Mouse (Mus musculus) left cerebral cortex, adult 9 months (tissue): ENCODE results near the gene Vars.
"Not testable (repeated sequence)": the region's sequence is repeated elsewhere in the genome, so short reads cannot be mapped to it uniquely, and the experiment has no call there.

Experiments
- DNase-seq, 2 experiments: peaks; one replicate each; pipeline ENCODE4 v3.0.0; 2022; ENCODE audit warnings: low spot score in 2 of 2

Vars gene

DNA sequence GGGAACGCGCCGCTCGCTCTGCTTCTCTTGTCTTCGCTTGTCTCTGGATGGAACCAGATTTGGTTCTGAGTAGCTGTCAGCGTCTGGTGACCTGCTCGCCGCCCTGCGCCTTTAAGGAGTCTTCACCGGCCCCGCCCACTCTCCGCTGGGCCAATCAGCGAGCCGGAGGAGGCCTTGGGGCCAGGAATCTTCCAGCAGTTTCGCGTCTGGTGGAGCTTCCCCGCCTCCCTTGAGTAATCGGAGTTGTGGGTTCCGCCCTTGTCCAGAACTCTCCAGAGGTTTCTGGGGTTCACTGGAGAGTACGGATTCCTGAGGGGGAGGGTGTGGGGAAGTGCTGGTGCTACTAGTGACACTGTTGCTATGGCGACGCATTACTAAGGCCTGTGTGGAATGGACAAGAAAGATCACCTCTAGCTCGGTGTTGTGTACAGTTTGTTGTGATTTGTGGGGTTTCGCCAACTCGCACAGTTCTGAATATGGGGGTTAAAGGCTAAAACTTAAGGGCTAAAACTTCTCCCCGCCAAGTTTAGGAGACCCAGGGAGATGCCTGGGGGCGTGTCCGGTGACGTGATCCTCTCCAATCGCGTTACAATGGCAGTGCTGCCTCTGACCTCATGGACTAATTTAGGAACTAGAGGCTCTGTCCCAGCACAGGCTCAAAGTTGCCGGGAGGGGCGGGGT is 28.6 kb upstream of the Vars start, which contains the start of the genes Hspa1a and Hspa1l:
TSS of gene Hspa1a (minus strand) at position 88 of the 681 bp plus-strand sequence.
TSS of gene Hspa1l (plus strand) at position 635 of the 681 bp plus-strand sequence.
- DNase-seq = peak; percentile 74 to 86

GRCm38 (mm10) chr17:34975581-34976492 is 24.9 kb upstream of the Vars start:
- DNase-seq = no peak

DNA sequence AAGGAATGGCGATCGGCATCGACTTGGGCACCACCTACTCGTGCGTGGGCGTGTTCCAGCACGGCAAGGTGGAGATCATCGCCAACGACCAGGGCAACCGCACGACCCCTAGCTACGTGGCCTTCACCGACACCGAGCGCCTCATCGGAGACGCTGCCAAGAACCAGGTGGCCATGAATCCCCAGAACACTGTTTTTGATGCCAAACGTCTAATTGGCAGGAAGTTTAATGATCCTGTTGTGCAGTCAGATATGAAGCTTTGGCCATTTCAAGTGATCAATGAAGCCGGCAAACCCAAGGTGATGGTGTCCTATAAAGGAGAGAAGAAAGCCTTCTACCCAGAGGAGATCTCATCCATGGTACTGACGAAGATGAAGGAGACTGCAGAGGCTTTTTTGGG is 23.8 kb upstream of the Vars start:
- DNase-seq = no peak

GRCm38 (mm10) chr17:34978239-34978638 is 22.5 kb upstream of the Vars start:
- no peak for DNase-seq

GRCm38 (mm10) chr17:34979631-34980030 is 21.2 kb upstream of the Vars start:
- DNase-seq = no peak

DNA sequence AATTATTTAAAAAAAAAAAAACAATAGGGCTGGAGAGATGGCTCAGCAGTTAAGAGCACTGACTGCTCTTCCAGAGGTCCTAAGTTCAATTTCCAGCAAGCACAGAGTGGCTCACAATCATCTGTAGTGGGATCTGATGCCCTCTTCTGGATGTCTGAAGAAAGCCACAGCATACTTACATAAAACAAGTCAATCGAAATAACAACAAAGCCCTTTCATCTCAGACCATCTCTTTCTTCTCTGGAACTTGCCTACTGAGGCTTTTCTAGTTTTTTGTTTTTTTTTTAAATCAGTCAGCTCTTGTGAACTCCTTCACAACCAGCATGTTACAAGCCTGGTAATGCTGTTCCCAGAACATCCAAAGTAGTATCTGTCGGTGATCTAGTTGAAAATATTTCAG is 20.1 kb upstream of the Vars start:
- peak in 1 of 2 experiments; percentile 42 for DNase-seq

DNA sequence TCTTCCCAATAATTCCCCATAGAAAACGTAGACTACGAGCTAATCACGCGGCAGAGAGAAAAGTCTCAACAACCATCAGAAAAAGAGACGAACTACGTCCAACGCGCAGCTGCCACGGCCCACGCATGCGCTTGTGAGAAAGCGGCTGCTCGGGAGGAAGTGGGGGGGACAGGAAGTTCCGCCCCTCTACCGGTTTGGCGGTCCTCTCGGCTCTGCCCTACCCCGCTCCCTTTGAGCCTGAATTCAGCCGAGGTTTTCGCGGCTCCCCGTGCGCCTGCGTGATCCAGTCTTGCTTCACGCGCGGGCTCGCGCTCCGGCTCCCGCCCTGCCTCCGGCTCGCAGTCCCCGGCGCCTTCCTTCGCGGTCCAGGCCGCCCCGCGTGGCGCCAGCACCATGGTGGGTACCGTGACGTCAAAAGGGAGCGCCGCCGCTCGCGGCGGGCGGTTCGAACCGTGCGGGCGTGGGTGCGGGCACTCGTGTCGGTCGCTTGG is 19.1 kb upstream of the Vars start, which contains the start of gene Lsm2:
TSS of gene Lsm2 (plus strand) at position 173 of the 491 bp plus-strand sequence.
- peak; percentile 79 to 91 for DNase-seq

- no peak for DNase-seq
Measured at GRCm38 (mm10) chr17:34982328-34982727, 18.5 kb upstream of the Vars start.

GRCm38 (mm10) chr17:34984218-34984617 is 16.6 kb upstream of the Vars start:
- no peak for DNase-seq

DNA sequence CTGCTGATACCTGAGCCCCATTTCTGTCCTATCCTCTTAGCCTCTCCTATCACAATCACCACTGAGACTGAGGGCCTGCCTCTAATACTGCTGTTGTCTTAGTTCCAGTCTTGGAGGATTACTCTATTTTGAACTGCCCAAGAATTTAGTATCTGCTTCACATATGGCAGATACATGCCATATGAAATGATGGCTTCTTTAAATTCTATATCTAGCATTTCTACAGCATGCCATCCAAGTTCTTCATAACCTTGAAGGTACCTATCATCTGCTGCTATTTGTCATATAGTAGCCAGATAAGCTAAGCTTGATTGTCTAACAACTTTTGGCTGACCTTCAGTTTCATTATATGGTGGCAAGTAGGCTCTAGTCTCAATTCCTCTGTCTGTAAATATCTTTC is 6.0 kb upstream of the Vars start:
- DNase-seq = no peak

DNA sequence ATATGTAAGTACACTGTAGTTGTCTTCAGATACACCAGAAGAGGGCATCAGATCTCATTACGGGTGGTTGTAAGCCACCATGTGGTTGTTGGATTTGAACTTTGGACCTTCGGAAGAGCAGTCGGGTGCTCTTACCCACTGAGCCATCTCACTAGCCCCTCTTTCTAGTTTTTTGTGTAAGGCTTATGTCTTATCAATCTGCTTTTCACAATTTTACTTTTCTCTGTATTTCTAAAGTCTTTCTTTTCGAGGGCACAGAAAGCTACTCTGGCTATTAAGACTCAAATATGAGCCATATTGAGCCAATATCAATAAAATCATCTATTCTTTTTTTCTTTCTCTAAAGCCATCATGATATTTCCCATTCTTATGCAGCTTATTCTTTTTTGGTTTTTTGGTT is 5.6 kb upstream of the Vars start:
- not testable (repeated sequence) for DNase-seq

DNA sequence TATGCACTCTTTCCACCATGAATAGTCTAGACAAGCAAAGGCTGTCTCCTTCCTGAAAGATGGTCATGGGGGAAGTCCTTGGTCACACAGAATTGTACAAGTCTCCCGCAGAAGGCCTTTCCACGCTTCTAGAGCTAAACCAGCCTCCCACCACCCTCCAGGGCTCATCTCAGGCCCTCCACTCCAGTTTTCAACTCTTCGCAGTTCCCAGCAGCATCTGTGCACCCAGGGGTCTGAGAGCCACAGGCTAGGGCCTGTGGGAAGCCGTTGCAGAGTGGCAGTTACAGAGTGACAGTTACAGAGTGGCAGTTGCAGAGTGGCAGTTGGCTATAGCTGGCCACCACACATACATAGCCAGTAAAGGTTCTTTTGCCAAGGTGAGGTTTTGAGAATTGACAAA is 4.9 kb upstream of the Vars start:
- DNase-seq = not testable (repeated sequence)

DNA sequence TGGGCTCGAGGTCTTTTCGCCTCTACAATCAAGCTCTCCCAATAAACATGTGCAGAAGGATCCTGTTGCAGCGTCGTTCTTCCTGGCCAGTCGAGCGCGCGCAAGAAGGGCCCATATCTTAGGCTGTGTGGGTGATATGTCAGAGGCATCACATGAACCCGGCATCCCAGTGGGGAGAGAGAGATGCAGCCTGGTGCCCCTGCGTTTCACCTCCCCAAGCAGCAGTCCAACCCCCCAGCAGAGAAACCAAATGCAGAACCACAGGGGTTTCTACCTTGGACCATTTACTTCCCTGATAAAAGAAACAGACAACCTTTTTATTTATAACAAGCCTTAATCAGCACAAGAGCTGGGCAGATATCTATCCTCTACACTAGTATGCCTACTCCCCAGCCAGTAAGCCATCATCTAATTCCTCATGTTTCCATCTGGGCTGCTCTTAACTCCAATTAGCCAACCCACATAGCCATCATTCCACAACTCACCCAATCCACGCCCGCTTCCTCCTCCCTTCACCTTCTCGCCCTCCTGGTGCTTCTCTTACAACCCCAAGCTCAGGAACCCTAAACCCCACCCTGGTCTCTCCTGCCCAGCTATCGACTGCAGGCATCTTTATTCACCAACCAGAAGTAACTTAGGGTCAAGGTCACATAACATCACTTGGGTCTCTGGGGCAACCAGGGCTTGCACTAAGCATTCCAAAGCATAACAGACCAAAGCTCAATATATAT is 4.2 kb upstream of the Vars start:
- DNase-seq = no peak

DNA sequence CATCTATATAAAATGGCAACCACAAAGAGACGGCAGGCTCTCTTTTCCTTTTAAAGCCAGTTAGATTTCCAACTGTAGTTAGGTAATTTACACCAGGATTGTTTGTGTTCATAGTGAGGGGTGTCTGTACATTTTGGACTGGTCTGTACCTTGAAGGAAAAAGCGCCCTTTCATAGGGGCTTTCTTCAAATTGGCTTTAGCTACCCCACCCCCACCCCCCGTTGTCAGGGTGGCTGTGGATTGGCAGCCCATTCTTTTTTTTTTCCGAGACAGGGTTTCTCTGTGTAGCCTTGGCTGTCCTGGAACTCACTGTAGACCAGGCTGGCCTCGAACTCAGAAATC is 3.7 kb upstream of the Vars start:
- DNase-seq = no peak

GRCm38 (mm10) chr17:34998526-34999430 is 2.0 kb upstream of the Vars start:
- DNase-seq = no peak

- not testable (repeated sequence) for DNase-seq
Measured at GRCm38 (mm10) chr17:34999871-35000716, 693 bp upstream of the Vars start.

- DNase-seq = peak in 1 of 2 experiments; percentile 32
Measured at GRCm38 (mm10) chr17:35001452-35002152, 815 bp downstream of the Vars start.

- DNase-seq = no peak
Measured at GRCm38 (mm10) chr17:35002153-35002865, 1.5 kb downstream of the Vars start.
